Mouse (Mus musculus) heart, postnatal 36 days (tissue): ENCODE data around the gene Gjc2. TPM values are rescaled to one million over a fixed set of nuclear protein-coding genes. Genes with fewer than 3 reads are reported as not detected.
A peak's percentile ranks its signal among the peaks of the same experiment; 100 is the strongest.

Experiments
- DNase-seq, 2 experiments: peaks; one replicate each; pipeline ENCODE4 v3.0.0; 2021 to 2022
- intact Hi-C: fragments of 180-260 bp; cut with DNase I; formaldehyde crosslinking; loops from one replicate; pipeline ENCODE4 v1.15.1; 2025
- total RNA-seq, 2 experiments: library from RNA; stranded (reverse); gene quantifications; 2 replicates each; pipeline ENCODE4 v1.2.3; 2021

Gene Gjc2
- total RNA-seq, 2 experiments from 2014 or later, result 0.97 to 1.0 TPM

DNA sequence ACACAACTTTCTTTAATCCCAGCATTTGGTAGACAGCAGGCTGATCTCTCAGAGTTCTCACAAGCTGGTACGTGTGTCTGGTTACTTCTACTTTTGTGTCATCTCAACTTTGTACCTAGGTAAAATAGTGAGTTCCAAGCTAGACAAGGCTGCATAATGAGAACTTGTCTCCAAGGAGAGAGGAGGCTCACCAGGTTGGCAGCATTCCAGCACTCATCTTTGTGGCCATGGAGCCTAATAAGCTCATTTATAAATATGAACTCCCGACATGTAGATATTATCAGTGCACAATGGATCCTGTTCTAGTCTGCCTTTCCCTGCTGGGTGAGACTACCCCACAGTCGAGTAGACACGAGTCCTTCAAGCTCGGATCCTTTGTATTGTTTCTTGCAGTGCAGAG lies 26.6 kb upstream of the Gjc2 start:
- DNase-seq, result no peak
- intact Hi-C loops, result loop anchor here (2.0 to 10.0 kb wide), 2 partner anchors 17 to 255 kb away; partner anchors contain the start of genes Hist3h2a and Trim17

- peak; percentile 63 to 65 for DNase-seq
- intact Hi-C loops, result loop anchor here (2.0 to 10.0 kb wide), 2 partner anchors 18 to 254 kb away; partner anchors contain the start of genes Hist3h2a and Trim17
Observed at GRCm38 (mm10) chr11:59209003-59209441, 26.0 kb upstream of the Gjc2 start.

DNA sequence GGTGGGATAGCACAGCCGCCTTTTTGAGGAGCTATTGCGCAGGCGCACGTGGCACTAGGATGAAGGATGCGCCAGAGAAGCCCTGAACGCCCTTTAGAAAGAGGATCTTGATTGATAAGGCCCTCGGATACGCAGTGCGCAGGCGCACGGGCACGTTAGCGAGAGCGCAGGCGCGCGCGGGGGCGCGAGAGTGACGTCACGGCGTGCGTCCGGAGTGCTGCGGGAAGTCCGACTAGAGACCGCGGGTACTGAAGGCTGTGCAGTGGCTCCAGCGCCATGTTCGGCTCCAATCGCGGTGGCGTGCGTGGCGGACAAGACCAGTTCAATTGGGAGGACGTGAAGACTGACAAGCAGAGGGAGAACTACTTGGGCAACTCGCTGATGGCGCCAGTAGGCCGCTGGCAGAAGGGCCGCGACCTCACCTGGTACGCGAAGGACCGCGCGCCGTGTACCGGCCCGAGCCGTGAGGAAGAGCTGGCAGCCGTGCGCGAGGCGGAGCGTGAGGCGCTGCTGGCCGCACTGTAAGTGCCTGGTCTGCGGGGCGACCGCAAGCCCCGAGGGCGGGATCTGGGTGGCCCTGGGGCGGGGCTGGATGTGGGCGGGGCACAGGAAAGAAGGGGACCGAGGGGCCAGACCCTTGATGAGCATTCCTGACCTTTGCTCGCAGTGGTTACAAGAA lies 25.3 kb upstream of the Gjc2 start, which contains the start of gene 2310033P09Rik:
Gene 2310033P09Rik (plus strand): TSS at position 169 of the 679 bp plus-strand sequence.
- intact Hi-C loops, result loop anchor here (2.0 to 10.0 kb wide), 2 partner anchors 19 to 253 kb away; partner anchors contain the start of genes Hist3h2a and Trim17
- peak; percentile 93 to 95 for DNase-seq

- peak; percentile 92 to 96 for DNase-seq
Observed at GRCm38 (mm10) chr11:59202081-59202995, 19.3 kb upstream of the Gjc2 start, which contains the start of gene Mrpl55. Gene Mrpl55 (plus strand): TSS chr11:59202486.

DNA sequence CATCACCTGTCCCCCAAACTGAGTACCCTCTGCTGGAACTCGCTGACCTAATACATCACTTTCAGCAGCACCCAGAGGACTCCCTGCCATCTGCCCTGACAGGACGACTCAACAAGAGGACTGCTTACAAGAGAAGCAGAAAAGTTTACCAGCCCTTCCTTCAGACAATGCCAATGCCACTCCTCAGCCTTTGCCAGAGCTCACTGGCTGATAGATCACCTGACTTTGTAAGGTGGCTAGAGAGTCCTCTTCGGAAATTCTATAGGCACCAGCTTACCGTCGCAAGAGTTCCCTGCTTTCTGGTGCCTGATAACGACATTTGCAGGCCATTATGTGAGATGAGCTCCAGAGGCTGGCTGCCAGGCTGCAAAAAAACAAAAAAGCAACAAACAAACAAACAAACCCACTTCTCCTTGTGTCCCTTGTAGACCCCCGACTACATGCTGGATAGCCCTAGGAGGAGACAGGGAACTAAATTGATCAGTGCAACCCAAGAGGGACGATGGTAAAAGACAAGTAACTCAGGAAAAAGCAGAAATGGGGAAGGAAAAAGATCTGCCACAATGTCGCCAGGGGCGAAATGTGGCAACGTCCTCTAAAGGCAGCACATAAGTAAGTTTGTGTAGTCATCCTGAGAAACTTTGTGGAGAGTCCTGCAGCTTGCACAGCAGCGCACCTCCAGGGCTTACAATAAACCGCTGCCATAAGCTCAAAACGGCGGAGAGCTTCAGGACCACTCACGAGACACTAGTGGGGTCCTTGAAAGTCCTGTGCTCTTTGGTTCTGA lies 18.4 kb upstream of the Gjc2 start:
- intact Hi-C loops, result loop anchor here (10.0 kb wide), 1 partner anchor 247 kb away; the partner anchor contains the start of genes Hist3h2a and Trim17
- no peak for DNase-seq

More at GRCm38 (mm10) chr11:59202081-59202995, 19.3 kb upstream of the Gjc2 start, which contains the start of gene Mrpl55:
- intact Hi-C loops, result loop anchor here (10.0 kb wide), 1 partner anchor 248 kb away; the partner anchor contains the start of genes Hist3h2a and Trim17

- intact Hi-C loops, result no loop called here
- no peak for DNase-seq
Observed at GRCm38 (mm10) chr11:59196230-59196629, 13.2 kb upstream of the Gjc2 start.

DNA sequence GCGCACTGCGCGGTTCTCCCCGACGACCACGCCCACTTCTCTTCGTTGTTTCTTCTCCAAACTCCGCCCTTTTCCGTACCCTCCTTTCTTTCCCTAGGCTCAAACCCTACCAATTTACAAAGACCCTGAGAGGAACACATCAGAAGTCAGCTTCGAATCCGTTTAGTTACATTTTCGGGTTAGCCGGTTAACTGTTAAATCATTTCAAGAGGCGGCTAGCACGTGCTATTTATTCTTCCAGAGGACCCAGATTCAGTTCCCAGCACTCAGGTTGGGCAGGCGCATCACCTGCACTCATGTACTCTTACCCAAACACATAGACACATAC lies 9.0 kb upstream of the Gjc2 start, which contains the start of gene Guk1:
Gene Guk1 (minus strand): TSS at position 154 of the 328 bp plus-strand sequence.
- no peak for DNase-seq
- intact Hi-C loops, result loop anchor here (5.0 kb wide), 1 partner anchor 35 kb away; the partner anchor contains the start of gene Arf1

- peak; percentile 88 to 92 for DNase-seq
- intact Hi-C loops, result loop anchor here (5.0 kb wide), 1 partner anchor 36 kb away; the partner anchor contains the start of gene Arf1
Observed at GRCm38 (mm10) chr11:59191231-59192058, 8.4 kb upstream of the Gjc2 start.

GRCm38 (mm10) chr11:59187706-59188105 lies 4.7 kb upstream of the Gjc2 start:
- DNase-seq, result no peak
- intact Hi-C loops, result no loop called here

DNA sequence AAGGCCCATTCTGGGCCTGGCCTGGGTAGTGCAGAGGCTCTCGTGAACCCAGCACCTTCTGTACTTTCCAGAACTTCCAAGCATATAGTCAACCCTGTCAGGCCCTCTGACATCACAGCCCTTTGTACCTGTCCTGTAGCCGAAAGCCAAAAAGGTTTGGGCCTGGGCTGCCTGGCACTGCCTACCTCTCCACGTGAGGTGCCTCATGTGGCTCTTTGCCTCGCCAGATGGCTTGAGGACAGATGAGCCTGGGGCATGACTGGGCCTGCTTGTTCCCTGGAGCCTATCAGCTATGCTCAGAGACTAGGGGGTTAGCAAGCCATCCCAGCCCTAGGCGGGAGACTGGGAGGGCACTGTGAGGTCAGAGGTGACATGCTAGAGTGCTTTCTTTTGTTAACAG lies 2.5 kb upstream of the Gjc2 start:
- DNase-seq, result no peak
- intact Hi-C loops, result loop anchor here (2.0 kb wide), 1 partner anchor 87 kb away; no protein-coding TSS in a partner anchor

DNA sequence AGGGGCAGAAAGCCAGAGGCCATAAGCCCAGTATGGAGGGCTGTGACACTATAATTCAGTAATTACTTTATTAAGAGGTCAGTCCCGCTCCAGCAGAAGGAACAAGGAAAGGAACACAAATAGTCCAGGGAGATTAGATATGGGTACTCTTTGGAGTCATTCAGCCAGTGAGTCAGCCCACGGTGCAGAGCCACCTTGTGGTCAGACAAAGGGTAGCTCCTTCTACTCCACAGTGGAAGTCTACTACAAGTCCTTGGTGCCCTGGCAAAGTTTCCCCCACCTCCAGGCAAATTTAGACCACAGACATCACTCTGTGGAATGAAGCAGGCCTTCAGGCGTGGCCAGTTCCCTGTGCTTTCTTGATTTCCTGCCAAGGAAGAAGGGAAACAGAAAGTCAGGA lies 808 bp upstream of the Gjc2 start:
- DNase-seq, result peak; percentile 63 to 66
- intact Hi-C loops, result loop anchor here (2.0 kb wide), 1 partner anchor 85 kb away; no protein-coding TSS in a partner anchor

- intact Hi-C loops, result no loop called here
- DNase-seq, result no peak
Observed at GRCm38 (mm10) chr11:59176921-59177320, 6.1 kb downstream of the Gjc2 start.

DNA sequence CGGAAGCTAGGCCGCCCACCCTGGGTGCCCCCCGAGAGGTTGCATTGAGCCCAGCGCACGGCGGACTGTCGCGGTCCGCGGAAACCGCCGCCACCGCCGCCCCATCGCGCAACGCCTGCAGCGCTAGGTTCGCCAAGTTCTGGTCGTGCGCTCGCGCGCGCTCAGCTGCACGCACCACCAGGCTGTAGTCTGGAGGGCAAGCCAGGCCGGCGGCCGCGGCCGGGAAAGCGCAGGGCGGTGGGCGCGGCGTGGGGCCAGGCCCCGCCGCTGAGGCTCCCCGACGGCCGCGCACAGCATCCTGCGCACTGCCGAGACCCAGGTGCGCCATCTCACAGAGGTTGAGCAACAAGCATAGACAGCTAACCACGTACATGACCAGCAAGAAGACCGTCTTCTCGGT lies 6.5 kb downstream of the Gjc2 start:
- no peak for DNase-seq
- intact Hi-C loops, result no loop called here

- no peak for DNase-seq
- intact Hi-C loops, result no loop called here
Observed at GRCm38 (mm10) chr11:59174189-59174838, 8.7 kb downstream of the Gjc2 start.

GRCm38 (mm10) chr11:59170549-59170948 lies 12.5 kb downstream of the Gjc2 start:
- intact Hi-C loops, result no loop called here
- no peak for DNase-seq

- intact Hi-C loops, result no loop called here
Observed at GRCm38 (mm10) chr11:59169807-59170206, 13.2 kb downstream of the Gjc2 start.

GRCm38 (mm10) chr11:59165616-59166241 lies 17.3 kb downstream of the Gjc2 start:
- intact Hi-C loops, result no loop called here
- peak in 1 of 2 experiments; percentile 0 for DNase-seq

More at GRCm38 (mm10) chr11:59169807-59170206, 13.2 kb downstream of the Gjc2 start:
- DNase-seq, result no peak

- peak in 1 of 2 experiments; percentile 17 for DNase-seq
Observed at GRCm38 (mm10) chr11:59164384-59164783, 18.6 kb downstream of the Gjc2 start.

More at GRCm38 (mm10) chr11:59164384-59164783, 18.6 kb downstream of the Gjc2 start:
- intact Hi-C loops, result no loop called here
